Mouse (Mus musculus) midbrain, embryonic 11.5 days (tissue): ENCODE results near the gene Lpar3. TPM values are rescaled to one million over a fixed set of nuclear protein-coding genes. Genes with fewer than 3 reads are reported as not detected.

Experiments
- ATAC-seq: fragments of 200-750 bp; cut with Nextera tagmentation; 2 replicates; pipeline ENCODE4 v1.8.0; 2017; ENCODE audit warnings: moderate TSS enrichment, moderate library complexity; ENCODE audit not compliant: low FRiP score
- DNase-seq: peaks from one replicate; pipeline ENCODE4 v3.0.0; 2015; ENCODE audit warnings: low spot score; ENCODE audit errors: missing footprints
- H3K27ac ChIP-seq: fragments of 300-500 bp; sonication (generic); 2 replicates; pipeline ENCODE4 v1.5.1; 2014; ENCODE audit warnings: low read depth, low read length
- H3K27me3 ChIP-seq: fragments of 300-500 bp; sonication (generic); 2 replicates; pipeline ENCODE4 v1.6.1; 2014; ENCODE audit warnings: mild to moderate bottlenecking, low read length, moderate library complexity, mixed read lengths; ENCODE audit not compliant: control insufficient read depth, insufficient read depth
- H3K36me3 ChIP-seq: fragments of 300-500 bp; sonication (generic); 2 replicates; pipeline ENCODE4 v1.6.1; 2014; ENCODE audit warnings: mild to moderate bottlenecking, low read length, moderate library complexity, mixed read lengths; ENCODE audit not compliant: control insufficient read depth, insufficient read depth
- H3K4me1 ChIP-seq: fragments of 300-500 bp; sonication (generic); 2 replicates; pipeline ENCODE4 v1.6.1; 2014; ENCODE audit warnings: low read length; ENCODE audit not compliant: control insufficient read depth, insufficient read depth
- H3K4me2 ChIP-seq: fragments of 300-500 bp; sonication (generic); 2 replicates; pipeline ENCODE4 v1.6.1; 2014; ENCODE audit warnings: mild to moderate bottlenecking, moderate library complexity
- H3K4me3 ChIP-seq: fragments of 300-500 bp; sonication (generic); 2 replicates; pipeline ENCODE4 v1.5.1; 2014; ENCODE audit warnings: low read depth, low read length
- H3K9ac ChIP-seq: fragments of 300-500 bp; sonication (generic); 2 replicates; pipeline ENCODE4 v1.6.1; 2014; ENCODE audit warnings: low read length
- H3K9me3 ChIP-seq: fragments of 300-500 bp; sonication (generic); 2 replicates; pipeline ENCODE4 v1.6.1; 2016; ENCODE audit warnings: low read length; ENCODE audit not compliant: control insufficient read depth
- WGBS: fragments of 180-500 bp; shearing (Covaris S2); extraction: QIAGEN DNeasy Blood & Tissue Kit; methylation state at CpG from one replicate; pipeline ENCODE4 v1.1.7; 2014; 5-methylcytosine and 5-hydroxymethylcytosine counted together
- polyA plus RNA-seq: library from polyadenylated mRNA; unstranded; fragments of >200 nt; fragmentation: Nextera tagmentation; extraction: Ambion mirVana; gene quantifications from 2 replicates; pipeline ENCODE4 v1.2.1, GENCODE M21; 2014

The Lpar3 gene
- polyA plus RNA-seq, 1 experiment from 2014 or later: 0.41 TPM

GRCm38 (mm10) chr3:146333270-146333669 is 112.5 kb downstream of the Lpar3 start:
- Histone ChIP-seq H3K36me3 (no peaks in the 10 kb centered on the region), H3K9me3 (no peaks in the 10 kb centered on the region), H3K4me3 (no peak overlapping the region), H3K27ac (no peak overlapping the region), H3K27me3 (no peaks in the 10 kb centered on the region), H3K4me2 (no peak overlapping the region), H3K9ac (no peak overlapping the region), H3K4me1 (peaks cover 7% of the 10 kb centered on the region)
- 94% methylated on average over 3 of the region's 3 CpGs for WGBS
- DNase-seq: no peak
- ATAC-seq: no peak

- WGBS: 26% methylated on average over 7 of the region's 7 CpGs
- Histone ChIP-seq H3K9me3 (no peaks in the 10 kb centered on the region), H3K36me3 (no peaks in the 10 kb centered on the region), H3K27ac (no peak overlapping the region), H3K4me2 (no peak overlapping the region), H3K4me1 (peaks cover 2% of the 10 kb centered on the region; the same call in 1 of the 2 replicates), H3K9ac (no peak overlapping the region), H3K27me3 (no peaks in the 10 kb centered on the region), H3K4me3 (no peak overlapping the region)
- ATAC-seq: no peak
- DNase-seq: no peak
Observed at GRCm38 (mm10) chr3:146334070-146334469, 113.3 kb downstream of the Lpar3 start.

Other genes with a start within 250 kb of the Lpar3 start
- 0.93 and 1.1 TPM in 2 replicates for gene Syde2, start 233.1 kb upstream of the Lpar3 start, polyA plus RNA-seq
- not detected in 2 replicates for gene Wdr63, start 112.8 kb upstream of the Lpar3 start, polyA plus RNA-seq
- 3.6 and 5.1 TPM in 2 replicates for gene Mcoln3, start 103.5 kb upstream of the Lpar3 start, polyA plus RNA-seq
- 0.37 and 0.46 TPM in 2 replicates for gene Mcoln2, start 71.1 kb upstream of the Lpar3 start, polyA plus RNA-seq
- gene Ssx2ip, start 183.7 kb downstream of the Lpar3 start, polyA plus RNA-seq: 31.0 and 33.5 TPM in 2 replicates
- 5.8 and 6.6 TPM in 2 replicates for gene Ctbs, start 228.8 kb downstream of the Lpar3 start, polyA plus RNA-seq